Mouse (Mus musculus): ENCODE results near the gene Pjvk. TPM values are rescaled to one million over a fixed set of nuclear protein-coding genes. Genes with fewer than 3 reads are reported as not detected.

The Pjvk gene
- polyA plus RNA-seq (2014; fragmentation: Illumina TruSeq; extraction: RNeasy Lipid Tissue Mini Kit (QIAGEN cat#74804); ENCODE audit: low read depth, low replicate concordance) = not detected

DNA sequence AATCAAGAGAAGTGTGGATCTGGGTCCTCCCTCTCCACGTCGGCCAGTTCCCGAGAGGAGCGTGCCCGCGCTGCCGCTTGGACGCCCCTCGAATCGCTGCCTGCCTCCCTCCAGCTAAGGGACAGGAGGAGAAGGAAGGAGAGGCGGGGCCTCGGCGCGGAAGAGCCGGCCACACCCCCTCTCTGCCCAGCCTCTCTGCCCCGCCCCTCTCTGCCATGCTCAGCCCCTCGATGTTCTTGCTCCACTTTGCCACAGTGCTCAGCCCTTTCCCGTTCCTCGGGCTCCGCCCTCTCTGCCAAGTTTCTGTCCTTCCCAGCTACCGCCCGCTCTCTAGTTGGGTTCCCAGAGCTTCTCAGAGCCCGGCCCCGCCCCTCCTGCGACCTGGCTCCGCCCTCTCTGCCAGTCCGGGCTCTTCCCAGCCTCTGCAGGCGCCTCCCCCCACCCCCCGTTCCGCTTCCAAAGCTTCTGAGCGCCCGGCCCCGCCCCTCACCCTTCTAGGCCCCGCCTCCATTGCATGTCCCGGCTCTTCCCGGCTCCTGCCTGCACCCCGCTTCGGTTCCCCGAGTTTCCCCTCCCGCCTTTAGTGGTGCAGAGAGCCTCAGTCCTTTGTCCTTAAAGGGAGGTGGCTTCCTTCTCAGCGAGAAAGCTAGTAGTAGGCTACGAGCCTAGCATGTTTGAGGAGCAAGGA is at the start of gene Pjvk, which contains the start of gene Prkra:
Gene Pjvk, plus strand, starts transcription at position 594 of the 688 bp plus-strand sequence.
Gene Prkra, minus strand, starts transcription at position 133 of the 688 bp plus-strand sequence.

GRCm38 (mm10) chr2:76672966-76673392 is 24.7 kb downstream of the Pjvk start, which contains the start of gene Fkbp7:
Gene Fkbp7 (minus strand): TSS chr2:76673116.

DNA sequence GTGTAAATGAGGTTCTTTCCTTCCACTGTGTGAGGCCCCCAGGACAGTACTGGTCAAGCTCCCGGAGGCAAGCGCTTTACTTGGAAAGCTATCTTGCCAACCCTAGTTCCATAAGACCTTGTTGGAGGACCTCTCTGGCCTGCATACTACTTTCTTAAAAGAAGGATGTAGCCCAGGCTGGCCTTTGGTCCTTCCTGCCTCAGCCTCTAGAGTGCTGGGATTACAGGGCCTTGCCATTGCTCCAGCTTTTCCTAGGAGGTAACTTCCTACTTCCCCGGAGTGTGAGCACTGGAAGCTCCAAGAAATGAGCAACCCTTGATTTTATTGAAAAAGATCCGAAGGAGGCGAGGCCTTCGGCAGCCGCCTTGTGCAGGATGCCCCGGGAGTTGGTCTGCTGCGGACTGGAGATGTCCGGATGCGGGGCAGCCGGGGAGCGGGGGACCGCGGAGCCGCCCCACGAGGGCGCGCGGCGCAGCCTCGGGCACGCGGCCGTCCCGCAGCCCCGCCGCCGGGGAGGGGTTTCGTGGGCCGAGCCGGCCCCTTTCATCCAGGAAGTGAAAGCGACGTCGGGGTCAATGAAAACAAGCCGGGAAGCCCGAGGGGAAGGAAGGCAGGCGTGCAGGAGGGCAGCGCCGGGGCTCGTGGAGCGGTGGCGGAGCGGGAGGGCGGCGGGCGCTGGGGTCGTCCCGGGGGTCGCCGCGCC is 26.6 kb downstream of the Pjvk start, which contains the start of gene Plekha3:
Gene Plekha3, plus strand, starts transcription at position 557 of the 703 bp plus-strand sequence.

Other genes starting within 250 kb of the Pjvk start
- 36.7 TPM for gene Osbpl6, start 242.0 kb upstream of the Pjvk start, polyA plus RNA-seq (2014; fragmentation: Illumina TruSeq; extraction: RNeasy Lipid Tissue Mini Kit (QIAGEN cat#74804); ENCODE audit: low read depth, low replicate concordance)
- gene Prkra, start 461 bp upstream of the Pjvk start, polyA plus RNA-seq (2014; fragmentation: Illumina TruSeq; extraction: RNeasy Lipid Tissue Mini Kit (QIAGEN cat#74804); ENCODE audit: low read depth, low replicate concordance) = 43.2 TPM
- 152 TPM for gene Fkbp7, start 24.6 kb downstream of the Pjvk start, polyA plus RNA-seq (2014; fragmentation: Illumina TruSeq; extraction: RNeasy Lipid Tissue Mini Kit (QIAGEN cat#74804); ENCODE audit: low read depth, low replicate concordance)
- 148 TPM for gene Plekha3, start 26.8 kb downstream of the Pjvk start, polyA plus RNA-seq (2014; fragmentation: Illumina TruSeq; extraction: RNeasy Lipid Tissue Mini Kit (QIAGEN cat#74804); ENCODE audit: low read depth, low replicate concordance)